Mouse (Mus musculus): ENCODE data around the gene Gm21883.
"Not testable (repeated sequence)": the region's sequence is repeated elsewhere in the genome, so short reads cannot be mapped to it uniquely, and the experiment has no call there.

Gene Gm21883

GRCm38 (mm10) chrX:31574183-31574582 is at the start of gene Gm21883:
Gene Gm21883 (minus strand): TSS chrX:31574283.
- DNase-seq = not testable (repeated sequence)

DNA sequence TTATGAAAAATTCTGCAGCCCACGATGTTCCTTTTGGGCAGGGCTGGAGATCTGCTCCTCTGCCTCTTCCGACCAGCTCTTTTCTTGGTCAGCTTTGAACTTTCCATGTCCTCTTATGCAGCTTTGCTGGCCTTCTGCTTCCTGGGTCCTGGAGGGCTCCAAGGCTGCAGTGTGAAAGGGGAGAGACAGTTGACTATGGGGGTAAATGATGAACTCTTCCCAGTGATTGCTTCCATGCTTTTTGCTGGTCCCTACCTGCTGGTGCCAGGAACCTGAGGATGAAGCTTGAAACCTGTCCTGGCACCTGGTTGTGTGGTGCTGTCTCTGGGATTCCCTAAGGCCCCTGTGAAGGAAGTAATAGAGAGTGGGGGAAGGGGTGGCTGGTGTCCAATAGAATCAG is 44.7 kb upstream of the Gm21883 start, which contains the start of gene Spin2e:
TSS of gene Spin2e (minus strand) at position 101 of the 400 bp plus-strand sequence.
- not testable (repeated sequence) for DNase-seq

All from right cerebral cortex, adult 18-20 months (tissue).